Mouse (Mus musculus) lung, postnatal 25 days (tissue): ENCODE results near the gene Fam129a.

Experiments
- DNase-seq: peaks from one replicate; pipeline ENCODE4 v3.0.0; 2022; ENCODE audit warnings: low spot score

Fam129a gene

GRCm38 (mm10) chr1:151697901-151698641, 127.1 kb downstream of the Fam129a start:
- no peak for DNase-seq

GRCm38 (mm10) chr1:151699363-151699762, 128.4 kb downstream of the Fam129a start:
- DNase-seq, result no peak

DNA sequence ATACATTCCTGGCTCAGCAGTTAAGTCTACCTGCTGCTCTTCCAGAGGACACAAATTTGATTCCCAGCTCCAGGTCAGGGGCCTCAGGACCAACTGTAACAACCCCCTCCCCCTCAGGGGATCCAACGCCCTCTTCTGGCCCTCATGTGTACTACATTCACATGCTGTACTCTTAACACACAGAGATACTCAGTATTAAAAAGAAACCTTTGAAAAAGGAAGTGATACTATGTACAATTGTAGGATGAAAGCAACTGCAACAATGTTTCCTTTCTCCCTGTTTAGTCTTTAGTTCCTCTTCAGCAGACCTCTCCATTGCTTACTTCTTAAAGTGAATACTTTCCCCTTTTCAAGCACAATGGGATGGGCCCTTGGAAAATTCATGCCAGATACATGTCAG, 131.8 kb downstream of the Fam129a start:
- DNase-seq, result no peak

GRCm38 (mm10) chr1:151705723-151706396, 134.9 kb downstream of the Fam129a start:
- DNase-seq, result peak; percentile 90

DNA sequence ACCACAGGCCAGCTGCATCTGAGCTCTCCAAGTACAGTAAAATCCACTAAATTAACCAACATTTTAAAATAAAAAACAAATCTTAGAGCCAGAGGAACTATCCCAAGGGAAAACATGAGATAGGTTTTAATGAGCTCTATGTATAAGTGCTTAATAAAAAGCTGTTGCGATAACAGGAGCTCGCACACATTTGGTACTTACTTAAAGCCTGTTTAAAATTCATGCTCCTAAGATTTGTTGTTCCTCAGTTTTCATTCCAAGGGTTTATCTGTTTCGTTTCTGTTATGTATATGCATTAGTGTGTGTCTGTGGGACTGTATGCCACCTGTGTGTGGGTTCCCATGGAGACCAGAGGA, 135.4 kb downstream of the Fam129a start:
- DNase-seq, result no peak

DNA sequence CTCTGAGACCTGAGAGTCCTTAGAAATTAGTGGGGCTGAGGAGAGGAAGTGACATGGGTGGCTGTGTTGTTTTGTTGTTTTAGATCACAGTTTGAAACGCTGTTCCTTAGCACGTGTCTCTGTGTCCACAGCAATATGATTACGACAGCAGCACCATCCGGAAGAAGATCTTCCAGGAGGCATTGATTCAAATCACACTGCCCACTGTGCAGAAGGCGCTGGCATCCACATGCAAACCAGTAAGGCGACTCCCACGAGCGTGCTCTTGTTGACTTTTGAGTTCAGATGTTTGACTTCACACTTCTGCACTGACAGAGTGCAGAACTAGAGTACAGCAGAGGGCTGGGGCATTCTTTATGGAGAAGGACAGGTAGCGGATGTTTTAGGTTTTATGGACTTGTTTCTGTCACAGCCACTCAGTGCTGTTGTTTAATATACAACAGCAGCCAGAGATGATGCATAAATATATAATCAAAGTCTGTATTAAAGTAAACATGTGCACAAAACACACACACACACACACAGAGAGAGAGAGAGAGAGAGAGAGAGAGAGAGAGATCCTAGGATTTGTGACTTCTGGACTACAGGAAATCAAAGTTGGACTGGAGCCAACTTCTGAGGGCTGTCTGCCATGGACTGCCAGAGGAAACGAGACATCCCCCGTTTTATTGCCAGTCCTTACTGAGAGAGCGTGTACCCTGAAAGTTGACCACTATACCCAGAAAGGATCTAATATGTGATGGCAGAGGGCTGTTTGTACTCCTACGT, 138.2 kb downstream of the Fam129a start:
- DNase-seq, result no peak

GRCm38 (mm10) chr1:151709734-151710022, 138.7 kb downstream of the Fam129a start:
- no peak for DNase-seq

GRCm38 (mm10) chr1:151710424-151711055, 139.6 kb downstream of the Fam129a start:
- DNase-seq, result no peak

DNA sequence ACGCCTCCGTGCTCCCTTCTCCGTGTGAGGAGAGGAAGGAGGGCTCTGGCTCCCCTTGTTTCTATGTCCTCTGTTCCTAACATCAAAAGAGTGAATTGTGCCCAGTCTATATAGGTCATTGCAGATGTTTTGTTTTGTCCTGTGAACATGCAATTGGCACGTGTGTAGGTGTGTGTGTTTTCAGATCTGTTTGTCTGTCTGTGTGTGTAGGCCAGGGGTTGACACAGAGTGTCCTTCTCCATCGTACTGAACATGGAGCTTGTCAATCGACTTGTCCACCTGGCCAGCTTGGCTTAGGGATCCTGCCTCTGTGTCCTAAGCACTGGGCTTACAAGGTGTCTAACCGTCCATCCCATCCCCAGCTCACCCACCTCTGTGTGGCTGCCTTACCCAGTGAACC, 140.1 kb downstream of the Fam129a start:
- DNase-seq, result no peak

DNA sequence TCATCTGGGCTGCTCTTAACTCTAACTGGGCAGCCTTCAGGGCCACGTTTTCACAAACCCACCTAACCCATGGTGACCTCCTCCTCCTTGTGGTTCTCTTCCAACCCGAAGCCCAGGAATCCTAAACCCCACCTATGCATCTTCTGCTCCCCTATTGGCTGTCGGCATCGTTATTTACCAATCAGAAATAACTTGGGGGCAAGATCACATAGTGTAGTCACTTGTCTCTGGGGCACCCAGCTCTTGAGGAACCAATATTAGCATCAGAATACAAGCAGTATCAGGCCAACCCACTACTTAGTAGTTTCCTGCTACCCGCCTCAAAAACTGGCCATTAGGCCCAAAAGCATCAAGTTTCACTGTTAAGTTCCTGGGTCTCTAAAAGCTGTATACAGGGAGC, 141.7 kb downstream of the Fam129a start:
- DNase-seq, result no peak

- no peak for DNase-seq
Measured at GRCm38 (mm10) chr1:151713622-151714021, 142.6 kb downstream of the Fam129a start.

- no peak for DNase-seq
Measured at GRCm38 (mm10) chr1:151716024-151716710, 145.2 kb downstream of the Fam129a start.

GRCm38 (mm10) chr1:151717624-151718023, 146.6 kb downstream of the Fam129a start:
- DNase-seq, result no peak

- DNase-seq, result no peak
Measured at GRCm38 (mm10) chr1:151718575-151718974, 147.6 kb downstream of the Fam129a start.

GRCm38 (mm10) chr1:151719911-151720310, 148.9 kb downstream of the Fam129a start:
- DNase-seq, result no peak

DNA sequence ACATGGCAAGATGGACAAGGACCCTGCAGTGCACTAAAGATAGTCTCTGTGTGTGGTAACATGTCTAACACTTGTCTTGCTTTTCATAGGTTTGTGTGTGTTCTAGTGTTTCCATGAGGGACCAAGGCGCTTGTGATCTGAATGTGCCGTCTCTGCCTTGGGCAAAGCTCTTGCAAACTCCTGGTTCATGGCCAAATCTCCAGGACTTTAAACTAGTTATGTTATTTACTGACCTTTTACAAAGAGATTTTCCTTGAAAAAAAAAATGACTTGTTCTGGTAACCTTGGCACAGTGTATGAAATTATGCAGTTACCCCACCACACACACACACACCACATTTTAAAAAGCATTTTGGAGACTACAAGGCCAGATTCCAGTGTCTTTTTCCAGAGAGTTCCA, 149.6 kb downstream of the Fam129a start:
- no peak for DNase-seq

DNA sequence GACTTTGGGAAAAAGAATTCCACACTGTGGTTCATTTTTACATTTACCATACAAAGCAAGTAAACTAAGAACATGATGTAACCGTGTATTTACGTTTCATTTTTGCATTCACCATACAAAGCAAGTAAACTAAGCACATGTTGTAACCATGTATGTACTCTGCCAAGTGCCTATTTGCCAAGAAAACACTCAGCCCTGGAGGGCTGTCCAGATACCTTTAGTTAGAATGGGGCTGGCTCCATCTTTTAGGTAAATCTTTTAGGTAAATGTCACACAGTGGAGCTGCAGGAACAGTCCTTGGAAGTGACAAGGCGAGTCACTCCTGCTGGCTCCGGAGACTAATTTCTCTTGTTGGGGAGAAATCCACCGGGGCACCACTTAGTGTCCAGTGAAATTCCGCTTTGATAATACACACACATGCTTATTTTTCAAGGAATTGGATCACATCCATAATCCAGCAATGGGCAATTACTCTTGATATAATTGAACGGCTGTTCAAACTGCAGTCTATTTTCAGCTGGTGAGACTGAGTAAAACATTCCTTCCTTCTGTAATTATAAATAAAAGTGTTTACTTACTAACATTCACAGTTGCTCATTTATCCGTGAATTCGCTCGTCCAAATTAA, 150.5 kb downstream of the Fam129a start:
- peak; percentile 31 for DNase-seq

GRCm38 (mm10) chr1:151723771-151724170, 152.8 kb downstream of the Fam129a start:
- no peak for DNase-seq

DNA sequence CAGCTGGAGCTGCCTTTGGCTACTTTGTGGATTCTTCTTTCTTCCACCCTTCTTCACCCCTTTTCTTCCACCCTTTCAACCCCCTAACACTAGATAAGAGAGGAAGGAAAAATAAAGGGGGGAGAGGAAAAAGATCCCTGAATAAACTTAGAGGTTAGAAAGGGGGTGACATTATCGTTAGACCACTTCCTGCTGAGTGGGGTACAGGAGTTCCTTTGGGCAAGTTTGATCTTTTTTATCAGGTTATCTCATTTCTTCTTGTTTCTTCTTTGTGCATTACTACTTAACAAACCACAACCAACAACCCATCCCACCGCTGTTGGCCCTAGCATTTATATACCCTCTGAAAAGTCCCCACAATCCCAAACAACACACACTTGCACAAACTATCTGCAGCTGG, 154.6 kb downstream of the Fam129a start:
- DNase-seq, result no peak

DNA sequence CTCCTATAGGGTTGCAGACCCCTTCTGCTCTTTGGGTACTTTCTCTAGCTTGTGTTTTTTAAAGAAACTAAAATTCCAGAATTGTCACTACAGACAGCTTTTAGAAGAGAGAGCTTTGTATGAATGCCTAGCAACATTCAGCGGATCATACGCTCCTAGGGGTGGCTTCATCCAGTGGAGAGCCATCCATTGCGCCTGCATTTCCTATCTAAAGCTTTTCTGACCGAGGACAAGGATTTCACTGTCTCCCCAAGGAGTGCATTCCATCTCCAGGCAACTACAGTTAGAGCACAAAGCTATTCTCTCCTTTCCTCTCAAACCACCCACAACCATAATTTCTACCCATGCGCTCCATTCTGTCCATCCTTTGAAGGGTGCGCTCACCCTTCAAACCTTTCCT, 155.4 kb downstream of the Fam129a start:
- no peak for DNase-seq

DNA sequence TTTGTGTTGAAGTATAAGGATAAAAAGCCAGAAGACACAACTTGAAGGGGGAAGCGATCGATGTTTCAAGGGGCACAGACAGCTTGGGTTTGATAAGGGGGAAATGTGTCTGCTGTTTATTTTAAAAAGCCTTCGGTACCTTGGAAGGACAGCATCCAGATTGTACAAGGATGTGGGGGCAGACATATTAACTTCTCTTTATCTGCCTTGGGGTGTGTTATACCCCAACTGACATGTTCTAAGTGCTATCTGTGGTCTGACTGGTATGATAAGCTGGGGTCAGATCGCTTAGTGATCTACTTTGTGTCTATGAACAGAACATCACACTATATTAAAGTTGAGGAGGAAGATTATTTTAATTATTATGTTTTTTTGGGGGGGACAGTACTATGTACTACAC, 157.2 kb downstream of the Fam129a start:
- no peak for DNase-seq

GRCm38 (mm10) chr1:151737146-151737545, 166.2 kb downstream of the Fam129a start:
- DNase-seq, result no peak
